Mouse (Mus musculus) Muller cell, postnatal 12 days (primary cell): ENCODE measurements around the gene Fbxo2.
"Not testable (repeated sequence)": the region's sequence is repeated elsewhere in the genome, so short reads cannot be mapped to it uniquely, and the experiment has no call there.

Source experiments
- DNase-seq: peaks from one replicate; pipeline ENCODE4 v3.0.0-alpha.2; 2015; ENCODE audit errors: inconsistent ontology term

Fbxo2 gene

GRCm38 (mm10) chr4:148174495-148174862 is 14.1 kb downstream of the Fbxo2 start:
- DNase-seq: no peak

GRCm38 (mm10) chr4:148176603-148177002 is 16.2 kb downstream of the Fbxo2 start:
- not testable (repeated sequence) for DNase-seq

- DNase-seq: peak; percentile 54
These were observed 17.3 kb downstream of the Fbxo2 start for GRCm38 (mm10) chr4:148177716-148178115.

GRCm38 (mm10) chr4:148181483-148181882 is 21.1 kb downstream of the Fbxo2 start:
- no peak for DNase-seq

GRCm38 (mm10) chr4:148182363-148182762 is 21.9 kb downstream of the Fbxo2 start:
- DNase-seq: peak; percentile 64

- no peak for DNase-seq
These were observed 24.1 kb downstream of the Fbxo2 start for GRCm38 (mm10) chr4:148184564-148184963.

GRCm38 (mm10) chr4:148185819-148186218 is 25.4 kb downstream of the Fbxo2 start:
- DNase-seq: no peak

- not testable (repeated sequence) for DNase-seq
These were observed 28.3 kb downstream of the Fbxo2 start for GRCm38 (mm10) chr4:148188767-148189166.

GRCm38 (mm10) chr4:148192707-148193245 is 32.4 kb downstream of the Fbxo2 start:
- no peak for DNase-seq

GRCm38 (mm10) chr4:148194400-148194799 is 34.0 kb downstream of the Fbxo2 start:
- DNase-seq: no peak

- no peak for DNase-seq
These were observed 38.3 kb downstream of the Fbxo2 start for GRCm38 (mm10) chr4:148198721-148199120.

GRCm38 (mm10) chr4:148203557-148203956 is 43.1 kb downstream of the Fbxo2 start:
- no peak for DNase-seq

- no peak for DNase-seq
These were observed 43.8 kb downstream of the Fbxo2 start for GRCm38 (mm10) chr4:148204061-148204872.

- no peak for DNase-seq
These were observed 44.4 kb downstream of the Fbxo2 start for GRCm38 (mm10) chr4:148204873-148205232.

GRCm38 (mm10) chr4:148214460-148215136 is 54.2 kb downstream of the Fbxo2 start:
- DNase-seq: no peak

GRCm38 (mm10) chr4:148215264-148215900 is 55.0 kb downstream of the Fbxo2 start:
- DNase-seq: no peak
